Mouse (Mus musculus): ENCODE measurements at regions not wholly inside any gene's neighbourhood (a gene's known extent, or its start where the extent isn't known, plus 50 kb on each side); places are given as distances from the start of the nearest gene placed in this dataset.

DNA sequence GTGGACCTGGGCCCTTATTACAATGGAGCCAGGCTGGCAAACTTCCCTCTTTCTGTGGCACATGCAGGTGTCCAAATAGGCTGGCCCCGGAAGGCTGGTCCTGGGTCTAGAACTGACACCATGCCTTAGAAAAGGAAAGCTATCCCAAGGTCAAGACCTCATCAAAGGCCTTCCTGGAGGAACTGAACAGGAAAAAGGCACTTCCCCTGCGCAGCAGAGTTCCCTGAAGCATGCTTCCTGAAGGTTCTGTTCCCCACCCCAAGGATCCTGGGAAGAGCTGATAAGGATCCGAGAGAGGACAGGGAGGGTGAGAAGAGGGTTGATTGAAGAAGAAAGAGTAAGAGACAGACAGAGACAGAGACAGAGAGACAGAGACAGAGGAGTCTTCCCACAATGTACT, 204.0 kb downstream of the Bcor start:
- TF ChIP-seq CTCF (conservative IDR thresholded peaks at IDR 0.05; ENCODE audit: low read length) = no peak
- no peak for TF ChIP-seq NANOG (IDR thresholded peaks at IDR 0.05; ENCODE audit: borderline replicate concordance, low read length)
- no peak for TF ChIP-seq POU5F1 (IDR thresholded peaks at IDR 0.05; ENCODE audit: borderline replicate concordance, low read length)
